Mouse (Mus musculus): ENCODE results near the gene Plcb1. TPM values are rescaled to one million over a fixed set of nuclear protein-coding genes. Genes with fewer than 3 reads are reported as not detected.
A peak's percentile ranks its signal among the peaks of the same experiment; 100 is the strongest.

Plcb1 gene
- polyA plus RNA-seq, 1 experiment from 2014 or later, result 72.8 TPM

- no peaks in the 10 kb centered on the region for H3K27me3 ChIP-seq (ENCODE audit: control insufficient read depth, insufficient read depth, low read length)
- H3K9ac ChIP-seq, result no peak overlapping the region
- no peaks in the 10 kb centered on the region for H3K4me1 ChIP-seq (replicated peaks; ENCODE audit: control insufficient read depth, insufficient read depth, low read length)
- H3K36me3 ChIP-seq (replicated peaks; ENCODE audit: control insufficient read depth, insufficient read depth), result no peaks in the 10 kb centered on the region
- ATAC-seq (ENCODE audit: low FRiP score) (no peak), DNase-seq (ENCODE audit: low spot score) (no peak)
- no peak overlapping the region for H3K4me3 ChIP-seq (replicated peaks; ENCODE audit: low read length)
- no peaks in the 10 kb centered on the region for H3K9me3 ChIP-seq (ENCODE audit: control insufficient read depth, low read length)
- no peak overlapping the region for H3K4me2 ChIP-seq (replicated peaks)
- 95% methylated on average over 3 of the region's 3 CpGs for WGBS
- no peak overlapping the region for H3K27ac ChIP-seq
Observed at GRCm38 (mm10) chr2:135251821-135252315, 466.0 kb downstream of the Plcb1 start.

DNA sequence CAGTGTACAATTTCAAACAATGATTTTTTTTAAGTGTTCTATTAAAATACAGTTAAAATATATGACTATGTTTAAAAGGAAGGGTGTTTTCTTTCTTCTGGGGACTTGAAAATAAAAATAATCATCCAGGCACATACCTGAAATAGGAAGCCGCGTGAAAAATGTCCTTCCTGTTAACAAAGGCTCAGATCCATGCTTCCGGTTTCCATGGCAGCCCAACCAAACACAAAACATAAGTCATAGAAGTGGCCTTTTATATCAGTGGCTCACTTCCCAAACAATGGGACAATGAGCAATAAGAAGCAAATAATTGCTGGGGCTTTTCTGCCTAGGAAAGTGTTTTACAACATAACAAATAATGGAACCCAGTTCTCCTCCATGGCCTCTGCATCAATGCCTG lies 473.3 kb downstream of the Plcb1 start:
- Histone ChIP-seq H3K4me2 (replicated peaks) (no peak overlapping the region), H3K27me3 (ENCODE audit: control insufficient read depth, insufficient read depth, low read length) (no peaks in the 10 kb centered on the region), H3K9ac (no peak overlapping the region), H3K9me3 (ENCODE audit: control insufficient read depth, low read length) (no peaks in the 10 kb centered on the region), H3K4me1 (replicated peaks; ENCODE audit: control insufficient read depth, insufficient read depth, low read length) (no peaks in the 10 kb centered on the region), H3K4me3 (replicated peaks; ENCODE audit: low read length) (no peak overlapping the region), H3K27ac (no peak overlapping the region), H3K36me3 (replicated peaks; ENCODE audit: control insufficient read depth, insufficient read depth) (no peaks in the 10 kb centered on the region)
- DNase-seq (ENCODE audit: low spot score) (no peak), ATAC-seq (ENCODE audit: low FRiP score) (no peak)
- 57% methylated on average over 3 of the region's 3 CpGs for WGBS

DNA sequence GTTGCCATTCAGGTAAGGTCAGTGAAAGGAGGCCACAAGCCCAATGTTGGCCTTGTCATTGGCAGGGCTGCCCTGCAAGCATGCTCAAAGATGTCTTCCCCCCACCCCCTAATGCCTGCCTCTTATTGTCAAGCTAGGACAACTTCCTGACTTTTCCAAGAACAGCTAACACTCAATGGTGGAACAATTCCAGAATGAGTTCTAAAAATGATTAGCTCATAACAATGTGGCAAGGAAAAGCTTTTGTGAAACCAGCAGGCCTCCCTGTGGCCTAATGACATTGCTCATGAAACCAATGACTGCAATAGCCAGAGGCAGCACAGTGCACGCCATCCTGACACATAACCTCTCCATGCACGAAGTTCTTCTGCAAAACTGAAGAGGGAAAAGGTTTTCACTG lies 478.1 kb downstream of the Plcb1 start:
- no peak overlapping the region for H3K9ac ChIP-seq
- DNase-seq (ENCODE audit: low spot score) (no peak), ATAC-seq (ENCODE audit: low FRiP score) (no peak)
- H3K4me1 ChIP-seq (replicated peaks; ENCODE audit: control insufficient read depth, insufficient read depth, low read length), result no peaks in the 10 kb centered on the region
- H3K27ac ChIP-seq, result no peak overlapping the region
- no peak overlapping the region for H3K4me3 ChIP-seq (replicated peaks; ENCODE audit: low read length)
- 83% methylated on average over 2 of the region's 2 CpGs for WGBS
- no peak overlapping the region for H3K4me2 ChIP-seq (replicated peaks)
- no peaks in the 10 kb centered on the region for H3K36me3 ChIP-seq (replicated peaks; ENCODE audit: control insufficient read depth, insufficient read depth)
- no peaks in the 10 kb centered on the region for H3K9me3 ChIP-seq (ENCODE audit: control insufficient read depth, low read length)
- no peaks in the 10 kb centered on the region for H3K27me3 ChIP-seq (ENCODE audit: control insufficient read depth, insufficient read depth, low read length)

DNA sequence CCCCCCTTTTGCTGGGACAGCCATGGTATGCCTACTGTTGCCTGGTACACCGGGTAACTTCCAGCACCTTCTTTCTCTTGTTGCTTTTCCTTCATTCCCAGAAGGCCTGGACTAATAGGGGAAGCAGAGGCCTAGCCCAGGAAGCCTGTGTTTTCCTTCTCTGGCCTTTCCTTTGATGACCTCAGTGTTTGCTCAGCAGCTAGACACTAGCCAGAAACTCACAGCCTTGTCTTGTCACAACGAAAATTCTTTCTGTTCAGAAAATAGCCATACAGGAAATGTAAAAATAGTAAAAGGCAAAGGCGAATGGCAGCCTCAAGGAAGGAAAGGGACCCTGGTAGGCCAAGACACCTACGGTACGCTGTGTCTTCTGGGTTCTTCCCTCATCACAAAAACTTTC lies 489.1 kb downstream of the Plcb1 start:
- H3K27me3 ChIP-seq (ENCODE audit: control insufficient read depth, insufficient read depth, low read length), result no peaks in the 10 kb centered on the region
- H3K36me3 ChIP-seq (replicated peaks; ENCODE audit: control insufficient read depth, insufficient read depth), result no peaks in the 10 kb centered on the region
- ATAC-seq (ENCODE audit: low FRiP score), result no peak
- 89% methylated on average over 5 of the region's 5 CpGs for WGBS
- H3K4me1 ChIP-seq (replicated peaks; ENCODE audit: control insufficient read depth, insufficient read depth, low read length), result no peaks in the 10 kb centered on the region
- no peak overlapping the region for H3K27ac ChIP-seq
- H3K9me3 ChIP-seq (ENCODE audit: control insufficient read depth, low read length), result no peaks in the 10 kb centered on the region
- H3K4me3 ChIP-seq (replicated peaks; ENCODE audit: low read length), result no peak overlapping the region
- H3K9ac ChIP-seq, result no peak overlapping the region
- DNase-seq (ENCODE audit: low spot score), result no peak
- no peak overlapping the region for H3K4me2 ChIP-seq (replicated peaks)

GRCm38 (mm10) chr2:135278506-135278905 lies 492.6 kb downstream of the Plcb1 start:
- H3K4me3 ChIP-seq (replicated peaks; ENCODE audit: low read length), result no peak overlapping the region
- no peaks in the 10 kb centered on the region for H3K36me3 ChIP-seq (replicated peaks; ENCODE audit: control insufficient read depth, insufficient read depth)
- WGBS, result 52% methylated on average over 3 of the region's 3 CpGs
- H3K27me3 ChIP-seq (ENCODE audit: control insufficient read depth, insufficient read depth, low read length), result no peaks in the 10 kb centered on the region
- DNase-seq (ENCODE audit: low spot score), result peak; percentile 48
- no peak overlapping the region for H3K27ac ChIP-seq
- no peaks in the 10 kb centered on the region for H3K9me3 ChIP-seq (ENCODE audit: control insufficient read depth, low read length)
- no peaks in the 10 kb centered on the region for H3K4me1 ChIP-seq (replicated peaks; ENCODE audit: control insufficient read depth, insufficient read depth, low read length)
- peak; percentile 17; the same call in 1 of the 2 replicates for ATAC-seq (ENCODE audit: low FRiP score)
- H3K9ac ChIP-seq, result no peak overlapping the region
- H3K4me2 ChIP-seq (replicated peaks), result no peak overlapping the region

DNA sequence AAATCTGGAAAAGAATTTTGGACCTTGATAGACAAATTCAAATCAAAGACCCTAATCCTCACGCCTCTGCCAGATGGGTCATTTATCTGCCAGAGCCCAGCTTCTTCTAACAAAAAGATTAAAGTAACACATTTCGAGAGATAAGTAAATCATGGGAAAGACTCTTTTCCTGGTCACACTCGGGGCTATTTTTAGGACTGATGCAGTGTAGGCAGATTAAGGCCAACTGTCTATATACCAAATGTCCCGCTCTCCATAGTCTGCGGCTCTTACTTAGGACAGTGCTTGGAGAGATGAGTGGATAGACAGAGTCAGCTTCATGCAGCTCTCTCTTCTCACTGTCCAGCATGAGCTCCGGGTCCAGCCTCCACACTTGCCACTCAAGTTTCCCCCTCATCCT lies 493.2 kb downstream of the Plcb1 start:
- no peak for DNase-seq (ENCODE audit: low spot score)
- no peak for ATAC-seq (ENCODE audit: low FRiP score)
- WGBS, result 87% methylated on average over 6 of the region's 6 CpGs
- Histone ChIP-seq H3K27ac (no peak overlapping the region), H3K4me3 (replicated peaks; ENCODE audit: low read length) (no peak overlapping the region), H3K9ac (no peak overlapping the region), H3K4me2 (replicated peaks) (no peak overlapping the region), H3K36me3 (replicated peaks; ENCODE audit: control insufficient read depth, insufficient read depth) (no peaks in the 10 kb centered on the region), H3K27me3 (ENCODE audit: control insufficient read depth, insufficient read depth, low read length) (no peaks in the 10 kb centered on the region), H3K4me1 (replicated peaks; ENCODE audit: control insufficient read depth, insufficient read depth, low read length) (no peaks in the 10 kb centered on the region), H3K9me3 (ENCODE audit: control insufficient read depth, low read length) (no peaks in the 10 kb centered on the region)

GRCm38 (mm10) chr2:135283783-135284182 lies 497.9 kb downstream of the Plcb1 start:
- Histone ChIP-seq H3K4me2 (replicated peaks) (no peak overlapping the region), H3K4me3 (replicated peaks; ENCODE audit: low read length) (no peak overlapping the region), H3K27me3 (ENCODE audit: control insufficient read depth, insufficient read depth, low read length) (no peaks in the 10 kb centered on the region), H3K27ac (no peak overlapping the region), H3K4me1 (replicated peaks; ENCODE audit: control insufficient read depth, insufficient read depth, low read length) (no peaks in the 10 kb centered on the region), H3K9ac (no peak overlapping the region), H3K9me3 (ENCODE audit: control insufficient read depth, low read length) (no peaks in the 10 kb centered on the region), H3K36me3 (replicated peaks; ENCODE audit: control insufficient read depth, insufficient read depth) (no peaks in the 10 kb centered on the region)
- DNase-seq (ENCODE audit: low spot score) (no peak), ATAC-seq (ENCODE audit: low FRiP score) (no peak)
- 76% methylated on average over 3 of the region's 3 CpGs for WGBS

- Histone ChIP-seq H3K27me3 (ENCODE audit: control insufficient read depth, insufficient read depth, low read length) (no peaks in the 10 kb centered on the region), H3K27ac (no peak overlapping the region), H3K9ac (no peak overlapping the region), H3K4me2 (replicated peaks) (no peak overlapping the region), H3K36me3 (replicated peaks; ENCODE audit: control insufficient read depth, insufficient read depth) (no peaks in the 10 kb centered on the region), H3K9me3 (ENCODE audit: control insufficient read depth, low read length) (no peaks in the 10 kb centered on the region), H3K4me3 (replicated peaks; ENCODE audit: low read length) (no peak overlapping the region), H3K4me1 (replicated peaks; ENCODE audit: control insufficient read depth, insufficient read depth, low read length) (peaks cover 6% of the 10 kb centered on the region; the same call in 1 of the 2 replicates)
- WGBS, result 90% methylated on average over 8 of the region's 8 CpGs
- no peak for ATAC-seq (ENCODE audit: low FRiP score)
- DNase-seq (ENCODE audit: low spot score), result no peak
Observed at GRCm38 (mm10) chr2:135296184-135296769, 510.4 kb downstream of the Plcb1 start.

DNA sequence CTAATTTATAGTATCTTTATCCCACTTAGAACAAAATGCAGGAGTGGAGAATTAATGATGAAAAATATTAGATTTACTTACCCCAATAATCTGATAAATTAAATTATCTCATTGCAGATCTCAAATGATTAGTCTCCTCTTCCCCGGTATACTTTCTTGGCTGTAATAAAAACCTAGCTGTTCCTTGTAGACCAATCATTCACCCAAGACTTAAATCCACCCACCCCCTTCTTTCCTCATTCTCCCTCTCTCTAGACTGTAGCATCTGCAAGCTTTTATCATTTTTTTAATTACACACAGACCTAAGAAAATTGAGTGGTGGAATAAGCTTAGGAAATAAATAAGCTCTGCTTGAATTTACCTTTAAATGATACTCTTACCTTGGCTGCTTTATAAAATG lies 514.6 kb downstream of the Plcb1 start:
- H3K36me3 ChIP-seq (replicated peaks; ENCODE audit: control insufficient read depth, insufficient read depth), result no peaks in the 10 kb centered on the region
- H3K27me3 ChIP-seq (ENCODE audit: control insufficient read depth, insufficient read depth, low read length), result no peaks in the 10 kb centered on the region
- 45% methylated on average over 1 of the region's 1 CpGs for WGBS
- ATAC-seq (ENCODE audit: low FRiP score), result no peak
- no peak overlapping the region for H3K27ac ChIP-seq
- no peak overlapping the region for H3K4me3 ChIP-seq (replicated peaks; ENCODE audit: low read length)
- H3K4me2 ChIP-seq (replicated peaks), result no peak overlapping the region
- peaks cover 6% of the 10 kb centered on the region; the same call in 1 of the 2 replicates for H3K4me1 ChIP-seq (replicated peaks; ENCODE audit: control insufficient read depth, insufficient read depth, low read length)
- H3K9ac ChIP-seq, result no peak overlapping the region
- H3K9me3 ChIP-seq (ENCODE audit: control insufficient read depth, low read length), result no peaks in the 10 kb centered on the region
- no peak for DNase-seq (ENCODE audit: low spot score)

GRCm38 (mm10) chr2:135302483-135302882 lies 516.6 kb downstream of the Plcb1 start:
- Histone ChIP-seq H3K9ac (no peak overlapping the region), H3K9me3 (ENCODE audit: control insufficient read depth, low read length) (no peaks in the 10 kb centered on the region), H3K4me2 (replicated peaks) (no peak overlapping the region), H3K36me3 (replicated peaks; ENCODE audit: control insufficient read depth, insufficient read depth) (no peaks in the 10 kb centered on the region), H3K27ac (no peak overlapping the region), H3K4me3 (replicated peaks; ENCODE audit: low read length) (no peak overlapping the region), H3K4me1 (replicated peaks; ENCODE audit: control insufficient read depth, insufficient read depth, low read length) (peaks cover 14% of the 10 kb centered on the region; the same call in 1 of the 2 replicates), H3K27me3 (ENCODE audit: control insufficient read depth, insufficient read depth, low read length) (no peaks in the 10 kb centered on the region)
- 95% methylated on average over 2 of the region's 2 CpGs for WGBS
- ATAC-seq (ENCODE audit: low FRiP score) (no peak), DNase-seq (ENCODE audit: low spot score) (no peak)
